16 mouse cellular contexts compared by ENCODE assay signal in genomic region chr16:51532496-51532895, GRCm38 (mm10).
"Had no signal": no experiment of that assay in that cellular context is flagged by ENCODE, and none has a peak within 500 bp of the region (broad histone marks: within the 10 kb centered on the region; RNA-seq: fewer than 3 reads in every experiment).

No protein-coding gene starts in this region.

- H3K27ac ChIP-seq: limb, embryonic 13.5 days; liver, embryonic 14.5 days; midbrain, embryonic 15.5 days; neural tube, embryonic 12.5 days; stomach, postnatal 0 days had no signal

- H3K4me2 ChIP-seq: limb, embryonic 13.5 days; midbrain, embryonic 15.5 days; neural tube, embryonic 12.5 days had no signal

- H3K9ac ChIP-seq: limb, embryonic 13.5 days; liver, embryonic 14.5 days; midbrain, embryonic 15.5 days; neural tube, embryonic 12.5 days had no signal

- H3K36me3 ChIP-seq: limb, embryonic 13.5 days; midbrain, embryonic 15.5 days; neural tube, embryonic 12.5 days had no signal

- ATAC-seq: intestine, postnatal 0 days; midbrain, embryonic 15.5 days had no signal

- H3K4me3 ChIP-seq: limb, embryonic 13.5 days; midbrain, embryonic 15.5 days; neural tube, embryonic 12.5 days had no signal

- H3K27me3 ChIP-seq: limb, embryonic 13.5 days; midbrain, embryonic 15.5 days; neural tube, embryonic 12.5 days had no signal

- DNase-seq: kidney, adult 8-10 months; kidney, postnatal 36 days; layer of hippocampus, adult 9-11 months; layer of hippocampus, postnatal 36 days; lung, adult 18-20 months; lung, postnatal 36 days; retina, postnatal 1 day; right cerebral cortex, postnatal 25 days; thymus, adult 18-20 months; thymus, postnatal 14 days had no signal

- H3K9me3 ChIP-seq: limb, embryonic 13.5 days; midbrain, embryonic 15.5 days; neural tube, embryonic 12.5 days had no signal

- H3K4me1 ChIP-seq: limb, embryonic 13.5 days; midbrain, embryonic 15.5 days; neural tube, embryonic 12.5 days had no signal
